Mouse (Mus musculus) heart, embryonic 14.5 days (tissue): ENCODE measurements at regions not wholly inside any gene's neighbourhood (a gene's known extent, or its start where the extent isn't known, plus 50 kb on each side); places are given as distances from the start of the nearest gene placed in this dataset.

Experiments
- ATAC-seq: fragments of 200-750 bp; cut with Nextera tagmentation; 2 replicates; pipeline ENCODE4 v1.8.0; 2017; ENCODE audit warnings: low read depth, moderate TSS enrichment; ENCODE audit not compliant: insufficient number of reproducible peaks, insufficient read depth, low FRiP score
- H3K27ac ChIP-seq, 2 experiments: fragments of 200-500 bp in 1 of 2; fragments of 300-500 bp in 1 of 2; sonication (generic) in 1 of 2; replicated peaks in 1 of 2; 2 replicates each; pipeline ENCODE4 v1.5.1; 2012 to 2014; ENCODE audit warnings: low read depth in 2 of 2, low read length in 2 of 2, control low read depth in 1 of 2, mild to moderate bottlenecking in 1 of 2, mixed read lengths in 1 of 2; ENCODE audit not compliant: control insufficient read depth in 1 of 2, insufficient read depth in 1 of 2
- H3K27me3 ChIP-seq: fragments of 300-500 bp; sonication (generic); 2 replicates; pipeline ENCODE4 v1.6.1; 2014; ENCODE audit warnings: mild to moderate bottlenecking, low read length, control low read depth; ENCODE audit not compliant: control insufficient read depth, insufficient read depth
- H3K36me3 ChIP-seq: fragments of 300-500 bp; sonication (generic); 2 replicates; pipeline ENCODE4 v1.6.1; 2014; ENCODE audit warnings: mild to moderate bottlenecking, control low read depth, low read length, mixed read lengths; ENCODE audit not compliant: control insufficient read depth, insufficient read depth
- H3K4me1 ChIP-seq, 2 experiments: fragments of 200-500 bp in 1 of 2; fragments of 300-500 bp in 1 of 2; sonication (generic) in 1 of 2; 2 replicates each; pipeline ENCODE4 v1.6.1; 2012 to 2014; ENCODE audit warnings: low read length in 2 of 2, control low read depth in 1 of 2, mixed read lengths in 1 of 2; ENCODE audit not compliant: control insufficient read depth in 2 of 2, insufficient read depth in 2 of 2
- H3K4me2 ChIP-seq: fragments of 300-500 bp; sonication (generic); 2 replicates; pipeline ENCODE4 v1.6.1; 2014; ENCODE audit warnings: mild to moderate bottlenecking, low read length
- H3K4me3 ChIP-seq, 2 experiments: fragments of 200-500 bp in 1 of 2; fragments of 300-500 bp in 1 of 2; sonication (generic) in 1 of 2; 2 replicates each; pipeline ENCODE4 v1.5.1; 2012 to 2014; ENCODE audit warnings: low read length in 2 of 2, mild to moderate bottlenecking in 2 of 2, control low read depth in 1 of 2, low read depth in 1 of 2, moderate library complexity in 1 of 2; ENCODE audit not compliant: control insufficient read depth in 1 of 2, insufficient read depth in 1 of 2
- H3K9ac ChIP-seq: fragments of 300-500 bp; sonication (generic); 2 replicates; pipeline ENCODE4 v1.6.1; 2014; ENCODE audit warnings: mild to moderate bottlenecking, low read length
- H3K9me3 ChIP-seq: fragments of 300-500 bp; sonication (generic); 2 replicates; pipeline ENCODE4 v1.6.1; 2016; ENCODE audit warnings: low read length, control low read depth; ENCODE audit not compliant: control insufficient read depth
- WGBS: fragments of 180-500 bp; shearing (Covaris S2); extraction: QIAGEN DNeasy Blood & Tissue Kit; methylation state at CpG from one replicate; pipeline ENCODE4 v1.1.7; 2014; 5-methylcytosine and 5-hydroxymethylcytosine counted together

DNA sequence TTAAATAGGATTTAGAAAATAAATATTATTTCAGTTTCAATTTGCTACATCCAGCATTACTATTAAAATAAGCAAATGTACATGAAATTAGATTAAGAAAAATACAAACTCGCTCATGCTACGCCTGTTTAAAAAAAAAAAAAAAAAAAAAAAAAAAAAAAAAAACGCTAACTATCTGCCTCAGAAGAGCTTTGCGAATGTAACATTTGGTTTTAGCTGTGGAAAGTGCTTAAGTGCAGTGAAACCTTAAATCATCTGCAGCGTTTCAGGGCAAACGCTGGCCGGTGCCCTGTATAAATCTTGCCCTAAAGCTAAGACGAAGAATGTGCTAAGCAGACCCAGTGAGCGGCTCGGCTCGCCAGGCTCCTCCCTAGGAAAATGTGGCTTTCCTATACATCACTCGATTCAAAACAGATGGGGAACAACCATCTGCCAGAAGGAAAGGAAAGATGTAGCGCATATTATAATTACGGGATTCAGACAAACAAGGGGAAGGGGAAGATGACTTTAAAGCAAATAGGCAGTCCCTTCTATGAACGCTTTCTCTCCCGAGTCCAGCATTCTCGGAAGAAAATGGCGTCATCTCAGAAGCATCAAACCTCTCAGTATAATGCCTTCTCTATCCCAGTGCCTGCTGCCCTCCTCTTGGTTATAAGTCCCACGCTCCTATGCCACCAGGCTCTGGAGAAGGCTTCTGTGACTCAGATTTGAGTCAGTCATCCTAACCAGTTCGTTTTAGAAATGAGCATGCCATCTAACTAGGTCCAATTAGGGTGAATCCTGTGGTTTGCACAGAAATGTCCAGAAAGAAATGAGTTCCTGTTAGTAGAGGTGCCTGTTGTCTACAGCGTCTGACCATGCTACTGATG, 105.2 kb upstream of the Supt20 start:
- Histone ChIP-seq H3K27me3 (no peaks in the 10 kb centered on the region), H3K4me2 (no peak overlapping the region), H3K9me3 (0 out of 2 replicates have a peak, but pooled peaks cover 5% of the 10 kb centered on the region), H3K4me3 (no peak overlapping the region), H3K9ac (no peak overlapping the region), H3K27ac (no peak overlapping the region), H3K4me1 (no peaks in the 10 kb centered on the region), H3K36me3 (no peaks in the 10 kb centered on the region)
- no peak for ATAC-seq
- WGBS: 83% methylated on average over 21 of the region's 21 CpGs

DNA sequence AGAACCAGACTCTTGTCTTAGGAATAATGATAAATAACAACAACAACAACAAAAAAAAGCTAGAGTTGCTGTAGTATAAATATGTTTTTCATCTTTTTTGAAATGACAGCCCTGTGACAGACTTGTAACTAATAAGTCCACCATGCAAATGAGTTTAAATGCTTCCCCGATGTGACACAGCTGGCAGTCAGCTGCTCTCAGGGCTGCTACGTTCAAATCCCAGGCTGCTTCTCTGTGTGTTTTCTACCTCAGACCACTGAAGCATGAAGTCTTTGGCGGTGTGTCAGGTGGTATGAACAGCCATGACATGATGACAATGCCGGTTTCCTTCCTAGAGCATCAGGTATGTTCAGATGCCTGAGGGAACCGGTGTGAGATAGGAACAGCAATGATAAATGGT, 104.4 kb upstream of the Supt20 start:
- no peak overlapping the region for H3K4me2 ChIP-seq

GRCm38 (mm10) chr3:54589976-54590375, 102.6 kb upstream of the Supt20 start:
- Histone ChIP-seq H3K27ac (no peak overlapping the region), H3K9ac (no peak overlapping the region), H3K27me3 (no peaks in the 10 kb centered on the region), H3K36me3 (no peaks in the 10 kb centered on the region), H3K4me3 (no peak overlapping the region), H3K9me3 (0 out of 2 replicates have a peak, but pooled peaks cover 5% of the 10 kb centered on the region), H3K4me2 (no peak overlapping the region), H3K4me1 (peaks cover 0 to 3% of the 10 kb centered on the region in 2 experiments; a peak in 1 of 4 replicates)
- ATAC-seq: no peak
- 78% methylated on average over 9 of the region's 9 CpGs for WGBS

More for the DNA sequence above, 104.4 kb upstream of the Supt20 start:
- WGBS: 72% methylated on average over 5 of the region's 5 CpGs
- no peaks in the 10 kb centered on the region for H3K36me3 ChIP-seq
- no peak overlapping the region for H3K27ac ChIP-seq
- H3K9me3 ChIP-seq: 0 out of 2 replicates have a peak, but pooled peaks cover 5% of the 10 kb centered on the region
- H3K9ac ChIP-seq: no peak overlapping the region
- H3K27me3 ChIP-seq: no peaks in the 10 kb centered on the region
- ATAC-seq: no peak
- H3K4me3 ChIP-seq: no peak overlapping the region
- H3K4me1 ChIP-seq: peaks cover 0 to 3% of the 10 kb centered on the region in 2 experiments; a peak in 1 of 4 replicates

DNA sequence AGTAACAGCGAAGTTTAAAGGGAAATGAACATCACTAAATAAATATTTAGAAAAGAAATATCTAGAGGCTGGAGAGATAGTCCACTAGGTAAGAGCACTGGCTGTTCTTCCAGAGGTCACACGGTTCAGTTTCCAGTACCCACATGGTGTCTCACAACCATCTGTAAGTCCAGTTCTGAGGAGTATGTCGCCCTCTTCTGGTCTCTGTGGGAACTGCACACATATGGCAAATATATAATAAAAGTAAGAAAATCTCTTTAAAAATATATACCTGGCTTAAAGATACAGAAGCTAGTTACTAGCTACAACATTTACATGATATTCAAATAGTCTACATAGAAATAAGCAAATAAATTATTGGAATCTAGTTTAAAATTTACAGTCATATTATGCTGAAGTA, 101.4 kb upstream of the Supt20 start:
- H3K9me3 ChIP-seq: 0 out of 2 replicates have a peak, but pooled peaks cover 8% of the 10 kb centered on the region
- no peak overlapping the region for H3K4me3 ChIP-seq
- ATAC-seq: no peak
- no peaks in the 10 kb centered on the region for H3K27me3 ChIP-seq
- H3K4me1 ChIP-seq: peaks cover 0 to 3% of the 10 kb centered on the region in 2 experiments; a peak in 1 of 4 replicates
- H3K4me2 ChIP-seq: no peak overlapping the region
- WGBS: 62% methylated on average over 3 of the region's 3 CpGs
- no peak overlapping the region for H3K27ac ChIP-seq
- no peak overlapping the region for H3K9ac ChIP-seq
- H3K36me3 ChIP-seq: no peaks in the 10 kb centered on the region

GRCm38 (mm10) chr3:54592064-54592463, 100.5 kb upstream of the Supt20 start:
- H3K9me3 ChIP-seq: 0 out of 2 replicates have a peak, but pooled peaks cover 8% of the 10 kb centered on the region
- no peak overlapping the region for H3K4me2 ChIP-seq
- H3K36me3 ChIP-seq: no peaks in the 10 kb centered on the region
- H3K27ac ChIP-seq: no peak overlapping the region
- H3K4me1 ChIP-seq: peaks cover 0 to 3% of the 10 kb centered on the region in 2 experiments; a peak in 1 of 4 replicates
- no peak overlapping the region for H3K4me3 ChIP-seq
- H3K9ac ChIP-seq: no peak overlapping the region
- no peaks in the 10 kb centered on the region for H3K27me3 ChIP-seq
- no peak for ATAC-seq
- WGBS: 49% methylated on average over 2 of the region's 2 CpGs

GRCm38 (mm10) chr3:54592655-54593428, 99.8 kb upstream of the Supt20 start:
- Histone ChIP-seq H3K9me3 (0 out of 2 replicates have a peak, but pooled peaks cover 8% of the 10 kb centered on the region), H3K4me2 (no peak overlapping the region), H3K9ac (no peak overlapping the region), H3K27me3 (no peaks in the 10 kb centered on the region), H3K36me3 (no peaks in the 10 kb centered on the region), H3K4me3 (no peak overlapping the region), H3K4me1 (peaks cover 0 to 3% of the 10 kb centered on the region in 2 experiments; a peak in 1 of 4 replicates), H3K27ac (no peak overlapping the region)
- no peak for ATAC-seq
- WGBS: 58% methylated on average over 14 of the region's 14 CpGs

GRCm38 (mm10) chr3:54595193-54595592, 97.4 kb upstream of the Supt20 start:
- Histone ChIP-seq H3K27me3 (no peaks in the 10 kb centered on the region), H3K4me1 (peaks cover 0 to 3% of the 10 kb centered on the region in 2 experiments; a peak in 1 of 4 replicates), H3K36me3 (no peaks in the 10 kb centered on the region), H3K4me2 (no peak overlapping the region), H3K27ac (no peak overlapping the region), H3K9ac (no peak overlapping the region), H3K9me3 (0 out of 2 replicates have a peak, but pooled peaks cover 8% of the 10 kb centered on the region), H3K4me3 (no peak overlapping the region)
- WGBS: 77% methylated on average over 3 of the region's 3 CpGs
- no peak for ATAC-seq
